Mouse (Mus musculus) cerebellum, adult 2 months (tissue): Measurements from ENCODE around the gene Syt2. TPM values are rescaled to one million over a fixed set of nuclear protein-coding genes. Genes with fewer than 3 reads are reported as not detected.

Source experiments
- DNase-seq, 2 experiments: peaks; one replicate each; pipeline ENCODE4 v3.0.0; 2021
- H3K27ac ChIP-seq: fragments of 200-500 bp; 2 replicates; pipeline ENCODE4 v1.5.1; 2012; ENCODE audit warnings: low read length, control low read depth, inconsistent platforms; ENCODE audit not compliant: insufficient read depth
- H3K27me3 ChIP-seq: fragments of 200-500 bp; 2 replicates; pipeline ENCODE4 v1.6.1; 2012; ENCODE audit warnings: inconsistent platforms, mild to moderate bottlenecking, low read length, moderate library complexity; ENCODE audit not compliant: control insufficient read depth, insufficient read depth
- H3K4me1 ChIP-seq: fragments of 200-500 bp; 2 replicates; pipeline ENCODE4 v1.6.1; 2011; ENCODE audit warnings: low read length; ENCODE audit not compliant: control insufficient read depth, insufficient read depth
- H3K4me3 ChIP-seq: fragments of 200-500 bp; replicated peaks from 2 replicates; pipeline ENCODE3; 2011; ENCODE audit warnings: mild to moderate bottlenecking, low read depth, low read length, control low read depth; ENCODE audit not compliant: insufficient read depth
- CTCF ChIP-seq: fragments of 200-500 bp; IDR thresholded peaks from 2 replicates; pipeline ENCODE4 v1.5.1; 2011; ENCODE audit warnings: low read depth, mild to moderate bottlenecking, control low read depth, low read length, moderate library complexity, borderline replicate concordance; ENCODE audit not compliant: insufficient read depth
- POLR2A ChIP-seq: fragments of 200-500 bp; IDR thresholded peaks from 2 replicates; pipeline ENCODE4 v1.6.1; 2011; ENCODE audit warnings: low read length, control low read depth, borderline replicate concordance; ENCODE audit not compliant: insufficient read depth
- WGBS: fragments of 180-500 bp; shearing (Covaris S2); methylation state at CpG from one replicate; pipeline ENCODE4 v1.1.7; 2018; 5-methylcytosine and 5-hydroxymethylcytosine counted together
- polyA plus RNA-seq: library from polyadenylated mRNA; depleted of rRNA; stranded (reverse); fragments of >200 nt; gene quantifications from 2 replicates; pipeline ENCODE4 v1.2.3, GENCODE M21; 2012

The Syt2 gene
- polyA plus RNA-seq, 1 experiment = 318 TPM

DNA sequence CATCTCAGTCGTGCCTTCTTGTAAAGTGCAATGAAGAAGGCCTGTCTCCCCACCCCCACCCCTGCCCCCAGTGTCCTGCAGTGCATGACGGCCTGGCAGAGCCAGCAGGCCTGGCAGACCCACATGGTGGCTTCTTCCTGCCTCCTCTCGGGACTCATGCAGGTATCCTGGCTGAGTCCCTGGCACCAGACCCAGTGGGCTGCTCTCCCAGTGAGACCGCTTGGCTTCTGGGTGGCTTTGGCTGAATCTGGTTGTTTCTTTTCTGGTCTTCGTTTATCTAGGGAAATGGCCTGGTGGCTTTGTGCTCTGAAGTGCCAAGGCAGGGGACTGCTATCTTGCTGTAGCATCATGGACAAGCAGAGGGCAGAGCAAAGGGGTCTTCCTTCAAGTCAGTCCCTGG, 68.6 kb downstream of the Syt2 start:
- Histone ChIP-seq H3K4me1 (peaks cover 78% of the 10 kb centered on the region), H3K27ac (peak overlapping the region; percentile 45), H3K4me3 (no peak overlapping the region), H3K27me3 (no peaks in the 10 kb centered on the region)
- WGBS = 7% methylated on average over 5 of the region's 5 CpGs
- DNase-seq = peak; percentile 87 to 91
- TF ChIP-seq CTCF (no peak), POLR2A (no peak)

DNA sequence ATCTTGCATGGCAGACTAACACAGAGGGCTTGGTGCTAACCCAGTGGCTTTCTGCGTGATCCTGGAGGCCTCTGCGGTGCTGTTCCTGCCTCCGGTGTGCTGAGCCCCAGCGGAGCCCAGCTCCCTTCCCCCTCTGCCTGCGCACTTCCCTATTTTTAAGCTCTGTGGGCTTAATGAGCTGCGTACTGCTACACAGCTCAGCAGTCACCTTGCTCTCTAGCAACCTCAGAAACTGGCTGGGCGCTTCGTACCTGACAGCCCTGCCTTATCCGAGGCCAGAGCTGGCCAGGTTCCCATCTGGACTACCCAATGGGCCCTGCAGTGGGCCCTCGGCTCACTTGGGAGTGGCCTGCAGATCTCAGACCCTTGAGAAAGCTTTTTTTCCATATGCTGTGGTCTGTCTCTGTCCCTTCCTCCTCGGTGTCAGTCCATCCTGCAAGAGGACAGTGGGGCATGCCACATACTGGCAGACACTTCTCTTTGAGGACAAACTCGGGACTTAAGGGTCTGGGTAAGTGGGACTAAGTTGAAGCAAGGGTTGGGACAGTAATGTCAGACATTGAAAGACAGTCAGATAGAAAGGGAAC, 73.3 kb downstream of the Syt2 start:
- Histone ChIP-seq H3K4me3 (no peak overlapping the region), H3K27ac (peak overlapping the region; percentile 79), H3K27me3 (no peaks in the 10 kb centered on the region), H3K4me1 (peaks cover 83% of the 10 kb centered on the region)
- TF ChIP-seq CTCF (no peak), POLR2A (no peak)
- peak; percentile 46 to 49 for DNase-seq
- WGBS = 23% methylated on average over 12 of the region's 12 CpGs

DNA sequence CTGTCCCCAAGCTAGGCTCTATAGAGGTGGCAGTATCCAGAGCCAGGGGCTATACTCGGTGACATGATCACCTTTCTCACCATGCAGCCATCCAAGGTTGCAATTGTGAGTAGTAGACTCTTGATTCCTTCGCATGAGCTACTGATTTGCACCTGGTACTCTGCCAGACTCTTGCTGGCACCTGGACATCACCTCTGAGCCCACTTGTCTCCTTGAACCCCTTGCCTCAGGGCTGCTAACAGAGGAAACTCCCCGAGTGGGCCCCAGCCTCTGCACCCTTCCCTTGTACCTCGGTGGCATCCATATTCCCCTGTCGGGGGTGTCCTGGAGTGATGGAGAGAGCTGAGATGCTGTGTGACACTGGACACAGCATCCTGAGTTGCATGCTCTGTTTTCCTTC, 75.0 kb downstream of the Syt2 start:
- H3K27me3 ChIP-seq = no peaks in the 10 kb centered on the region
- WGBS = 45% methylated on average over 5 of the region's 5 CpGs
- H3K27ac ChIP-seq = peak overlapping the region; percentile 81
- TF ChIP-seq POLR2A (no peak), CTCF (no peak)
- peaks cover 83% of the 10 kb centered on the region for H3K4me1 ChIP-seq
- peak in 1 of 2 experiments; percentile 43 for DNase-seq
- no peak overlapping the region for H3K4me3 ChIP-seq

DNA sequence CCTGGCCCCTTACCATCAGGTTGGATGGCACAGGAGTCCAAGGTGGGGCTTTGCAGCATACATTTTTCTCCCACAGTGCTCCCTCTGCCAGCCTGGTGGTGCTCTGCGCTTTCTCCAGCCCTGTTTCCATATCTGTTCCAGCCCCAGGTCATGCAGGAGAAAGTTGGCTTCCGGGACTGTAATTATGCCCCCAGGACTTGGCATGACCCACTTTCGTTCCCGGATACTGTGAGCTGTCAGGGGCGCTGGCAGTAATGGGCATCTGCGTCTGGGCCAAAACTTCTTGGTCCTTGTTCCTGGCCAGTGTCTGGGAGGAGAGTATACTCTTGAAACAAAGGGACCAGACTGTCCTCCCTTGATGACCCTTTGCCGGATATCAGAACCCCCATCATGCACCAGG, 76.4 kb downstream of the Syt2 start:
- peak; percentile 82 to 92 for DNase-seq
- H3K4me3 ChIP-seq = no peak overlapping the region
- H3K4me1 ChIP-seq = peaks cover 92% of the 10 kb centered on the region
- peak overlapping the region; percentile 81 for H3K27ac ChIP-seq
- TF ChIP-seq CTCF (peak; percentile 28; the same call in 1 of the 2 replicates), POLR2A (no peak)
- WGBS = 9% methylated on average over 7 of the region's 7 CpGs
- no peaks in the 10 kb centered on the region for H3K27me3 ChIP-seq

DNA sequence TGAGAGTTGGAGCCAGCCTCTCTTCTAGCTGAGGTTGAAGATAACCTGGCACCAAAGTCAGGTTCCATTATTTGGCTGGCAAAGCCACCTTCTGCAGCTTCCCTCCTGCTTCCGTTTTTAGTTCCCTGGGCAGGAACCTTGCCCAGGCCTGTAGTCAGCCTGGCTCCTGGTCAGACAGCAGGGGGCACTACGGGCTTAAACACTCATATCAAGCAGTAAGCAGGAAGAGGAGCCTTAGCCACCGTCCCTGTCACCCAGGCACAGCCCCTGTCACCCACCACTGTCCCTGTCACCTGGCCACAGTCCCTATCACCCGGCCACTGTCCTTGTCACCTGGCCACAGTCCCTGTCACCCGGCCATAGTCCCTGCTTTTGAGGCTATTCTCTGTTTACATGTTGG, 78.8 kb downstream of the Syt2 start:
- 3% methylated on average over 5 of the region's 5 CpGs for WGBS
- Histone ChIP-seq H3K4me1 (peaks cover 90% of the 10 kb centered on the region), H3K27me3 (no peaks in the 10 kb centered on the region), H3K27ac (peak overlapping the region; percentile 83), H3K4me3 (no peak overlapping the region)
- peak; percentile 90 to 95 for DNase-seq
- TF ChIP-seq CTCF (peak; percentile 64), POLR2A (peak; percentile 13; the same call in 1 of the 2 replicates)

DNA sequence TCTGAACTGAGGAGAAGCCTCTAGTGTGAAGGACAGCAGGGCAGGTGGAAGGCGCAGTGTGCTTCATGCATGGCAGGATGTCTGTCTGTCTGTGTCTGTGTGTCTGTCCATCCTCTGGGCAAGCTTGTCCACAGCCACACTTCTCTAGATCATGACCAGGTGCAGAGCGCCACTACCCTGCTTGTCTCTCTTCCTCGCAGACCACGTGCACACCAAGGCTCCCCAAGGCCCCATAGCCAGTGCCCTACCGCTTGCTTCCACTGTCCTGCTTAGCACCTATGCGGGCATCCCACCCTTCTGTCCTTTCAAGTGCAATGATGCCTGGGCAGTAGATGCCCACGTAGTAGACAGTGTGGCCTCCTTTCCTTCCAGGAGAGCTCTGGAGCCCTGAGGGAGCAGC, 80.0 kb downstream of the Syt2 start:
- Histone ChIP-seq H3K27me3 (no peaks in the 10 kb centered on the region), H3K4me3 (no peak overlapping the region), H3K27ac (peak overlapping the region; percentile 76), H3K4me1 (peaks cover 79% of the 10 kb centered on the region)
- WGBS = 70% methylated on average over 7 of the region's 7 CpGs
- TF ChIP-seq CTCF (no peak), POLR2A (no peak)
- no peak for DNase-seq

DNA sequence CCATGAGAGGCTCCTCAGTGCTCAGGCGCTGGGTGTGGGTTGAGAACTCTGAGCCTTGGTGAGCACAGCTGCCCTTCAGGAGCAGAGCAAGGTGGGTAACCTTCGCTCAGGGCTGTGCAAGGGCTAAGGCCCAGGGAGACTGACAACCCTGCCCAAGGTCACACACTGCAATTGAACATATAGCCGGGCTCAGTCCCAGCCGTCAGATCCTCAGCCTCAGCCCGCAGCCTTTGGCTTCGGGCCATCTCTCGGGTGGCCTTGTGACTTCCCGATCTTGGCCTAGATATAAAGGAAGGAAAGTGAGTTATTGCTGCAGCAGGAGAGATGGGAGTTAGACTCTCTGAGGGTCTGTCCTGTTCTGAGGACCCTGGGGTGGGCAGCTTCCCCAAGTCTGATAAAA, 80.8 kb downstream of the Syt2 start:
- TF ChIP-seq CTCF (no peak), POLR2A (no peak)
- Histone ChIP-seq H3K4me1 (peaks cover 72% of the 10 kb centered on the region), H3K27ac (peak overlapping the region; percentile 76), H3K4me3 (no peak overlapping the region), H3K27me3 (no peaks in the 10 kb centered on the region)
- peak; percentile 73 to 75 for DNase-seq
- WGBS = 22% methylated on average over 8 of the region's 8 CpGs

DNA sequence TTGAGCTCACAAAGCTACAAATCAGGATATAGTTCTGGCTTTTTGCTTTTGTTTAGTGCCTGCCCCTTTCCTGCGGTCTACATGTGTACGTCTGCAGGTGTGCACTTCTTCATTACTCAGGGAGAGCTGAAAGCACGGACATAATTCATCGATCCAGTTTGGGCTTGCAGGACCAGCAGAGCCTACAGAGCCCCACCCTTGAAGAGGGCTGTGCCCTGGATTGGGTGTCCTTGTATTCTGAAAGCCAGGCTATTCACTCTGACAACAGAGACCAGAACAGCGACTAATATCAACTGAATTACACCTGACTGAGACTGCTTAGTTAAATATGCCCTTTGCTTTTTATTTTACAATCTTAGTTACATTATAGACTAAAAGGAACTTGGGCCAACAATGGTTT, 87.2 kb downstream of the Syt2 start:
- WGBS = 77% methylated on average over 5 of the region's 5 CpGs
- Histone ChIP-seq H3K27ac (no peak overlapping the region), H3K4me1 (peaks cover 33% of the 10 kb centered on the region), H3K27me3 (no peaks in the 10 kb centered on the region), H3K4me3 (no peak overlapping the region)
- TF ChIP-seq POLR2A (no peak), CTCF (no peak)
- DNase-seq = no peak
